Mouse (Mus musculus) heart, embryonic 12.5 days (tissue): ENCODE data around the gene Idh2. TPM values are rescaled to one million over a fixed set of nuclear protein-coding genes. Genes with fewer than 3 reads are reported as not detected.
"Not testable (repeated sequence)": the region's sequence is repeated elsewhere in the genome, so short reads cannot be mapped to it uniquely, and the experiment has no call there.

Experiments
- ATAC-seq: fragments of 200-750 bp; cut with Nextera tagmentation; 2 replicates; pipeline ENCODE4 v1.8.0; 2017; ENCODE audit warnings: moderate TSS enrichment, moderate library complexity; ENCODE audit not compliant: insufficient number of reproducible peaks, low FRiP score
- H3K27ac ChIP-seq: fragments of 300-500 bp; sonication (generic); 2 replicates; pipeline ENCODE4 v1.5.1; 2016; ENCODE audit warnings: mild to moderate bottlenecking, moderate library complexity; ENCODE audit not compliant: poor library complexity, severe bottlenecking
- H3K27me3 ChIP-seq: fragments of 300-500 bp; sonication (generic); replicated peaks from 2 replicates; pipeline ENCODE4 v1.6.1; 2016; ENCODE audit warnings: mild to moderate bottlenecking, moderate library complexity
- H3K36me3 ChIP-seq: fragments of 300-500 bp; sonication (generic); 2 replicates; pipeline ENCODE4 v1.6.1; 2016; ENCODE audit warnings: mild to moderate bottlenecking, moderate library complexity
- H3K4me1 ChIP-seq: fragments of 300-500 bp; sonication (generic); replicated peaks from 2 replicates; pipeline ENCODE4 v1.6.1; 2016; ENCODE audit warnings: mild to moderate bottlenecking
- H3K4me2 ChIP-seq: fragments of 300-500 bp; sonication (generic); 2 replicates; pipeline ENCODE4 v1.6.1; 2016; ENCODE audit warnings: mild to moderate bottlenecking, moderate library complexity
- H3K4me3 ChIP-seq: fragments of 300-500 bp; sonication (generic); 2 replicates; pipeline ENCODE4 v1.5.1; 2016; ENCODE audit warnings: mild to moderate bottlenecking
- H3K9ac ChIP-seq: fragments of 300-500 bp; sonication (generic); 2 replicates; pipeline ENCODE4 v1.6.1; 2016; ENCODE audit warnings: mild to moderate bottlenecking, moderate library complexity
- H3K9me3 ChIP-seq: fragments of 300-500 bp; sonication (generic); replicated peaks from 2 replicates; pipeline ENCODE4 v1.6.1; 2016; ENCODE audit warnings: mild to moderate bottlenecking, moderate library complexity
- whole genome bisulfite sequencing: fragments of 180-500 bp; shearing (Covaris S2); methylation state at CpG from one replicate; pipeline ENCODE4 v1.1.7; 2016; 5-methylcytosine and 5-hydroxymethylcytosine counted together
- polyA plus RNA-seq: library from polyadenylated mRNA; unstranded; fragments of >200 nt; fragmentation: Nextera tagmentation; extraction: Ambion mirVana; gene quantifications from 2 replicates; pipeline ENCODE4 v1.2.1, GENCODE M21; 2016

The Idh2 gene
- polyA plus RNA-seq, 1 experiment from 2014 or later = 1,569 TPM

GRCm38 (mm10) chr7:80143331-80144273, 28.4 kb upstream of the Idh2 start:
- Histone ChIP-seq H3K36me3 (no peaks in the 10 kb centered on the region), H3K27ac (no peak overlapping the region), H3K4me1 (peaks cover 13% of the 10 kb centered on the region; the same call in 1 of the 2 replicates), H3K4me2 (0 out of 2 replicates have a peak overlapping the region, but pooled peaks have one; percentile 13), H3K9me3 (no peaks in the 10 kb centered on the region), H3K4me3 (no peak overlapping the region), H3K9ac (0 out of 2 replicates have a peak overlapping the region, but pooled peaks have one; percentile 17), H3K27me3 (0 out of 2 replicates have a peak, but pooled peaks cover 4% of the 10 kb centered on the region)
- no peak for ATAC-seq
- 27% methylated on average over 22 of the region's 22 CpGs for WGBS

- H3K27me3 ChIP-seq = 0 out of 2 replicates have a peak, but pooled peaks cover 4% of the 10 kb centered on the region
- H3K4me1 ChIP-seq = peaks cover 13% of the 10 kb centered on the region; the same call in 1 of the 2 replicates
- H3K9me3 ChIP-seq = peaks cover 14% of the 10 kb centered on the region
- H3K36me3 ChIP-seq = no peaks in the 10 kb centered on the region
- no peak overlapping the region for H3K9ac ChIP-seq
- whole genome bisulfite sequencing = 16% methylated on average over 9 of the region's 9 CpGs
- H3K4me2 ChIP-seq = no peak overlapping the region
- H3K27ac ChIP-seq = no peak overlapping the region
- ATAC-seq = 0 out of 2 replicates have a peak, but pooled peaks have one; percentile 27
- H3K4me3 ChIP-seq = no peak overlapping the region
Measured at GRCm38 (mm10) chr7:80140815-80141214, 25.6 kb upstream of the Idh2 start.

DNA sequence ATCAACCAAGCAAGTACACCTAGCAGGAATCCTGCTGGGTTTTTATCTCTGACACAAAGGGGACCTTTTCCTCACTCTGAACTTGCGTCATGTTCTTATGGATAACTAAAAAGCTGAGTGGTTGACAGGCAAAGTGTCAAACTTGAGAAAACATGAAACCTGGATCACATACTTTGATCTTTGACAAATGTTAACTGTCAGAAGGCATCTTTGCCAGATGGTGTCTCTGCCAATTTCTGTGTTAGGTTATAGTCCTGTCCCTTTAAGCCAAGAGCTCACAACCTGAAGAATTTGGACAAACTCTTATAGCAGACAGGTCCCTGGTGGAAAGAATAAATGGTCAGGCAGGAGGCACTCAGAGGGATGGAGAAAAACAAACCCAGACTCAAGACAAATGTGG, 23.2 kb upstream of the Idh2 start:
- no peak overlapping the region for H3K4me2 ChIP-seq
- no peak overlapping the region for H3K27ac ChIP-seq
- WGBS = 69% methylated on average over 1 of the region's 1 CpGs
- no peak overlapping the region for H3K9ac ChIP-seq
- no peak overlapping the region for H3K4me3 ChIP-seq
- no peaks in the 10 kb centered on the region for H3K36me3 ChIP-seq
- H3K4me1 ChIP-seq = peaks cover 22% of the 10 kb centered on the region
- no peaks in the 10 kb centered on the region for H3K27me3 ChIP-seq
- no peak for ATAC-seq
- H3K9me3 ChIP-seq = peaks cover 14% of the 10 kb centered on the region

DNA sequence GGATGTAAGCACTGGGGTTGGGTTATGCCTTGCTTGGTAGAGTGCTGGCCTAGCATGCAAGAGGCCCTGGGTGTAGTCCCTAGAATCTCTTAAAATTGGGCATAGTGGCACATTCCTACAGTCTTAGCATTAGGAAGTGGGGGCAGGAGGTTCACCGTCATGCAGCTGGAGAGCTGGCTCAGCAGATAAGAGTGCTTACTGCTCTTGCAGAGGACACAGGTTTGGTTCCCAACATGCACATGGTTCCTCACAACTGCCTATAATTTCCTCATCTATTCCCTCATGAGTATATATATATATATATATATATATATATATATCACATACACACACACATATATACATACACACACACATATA, 20.0 kb upstream of the Idh2 start:
- no peak for ATAC-seq
- H3K4me1 ChIP-seq = peaks cover 24% of the 10 kb centered on the region
- H3K9ac ChIP-seq = no peak overlapping the region
- H3K36me3 ChIP-seq = no peaks in the 10 kb centered on the region
- no peak overlapping the region for H3K4me3 ChIP-seq
- WGBS = 19% methylated on average over 1 of the region's 1 CpGs
- H3K27me3 ChIP-seq = no peaks in the 10 kb centered on the region
- H3K9me3 ChIP-seq = peaks cover 14% of the 10 kb centered on the region
- H3K4me2 ChIP-seq = no peak overlapping the region
- peak overlapping the region; percentile 84 for H3K27ac ChIP-seq

DNA sequence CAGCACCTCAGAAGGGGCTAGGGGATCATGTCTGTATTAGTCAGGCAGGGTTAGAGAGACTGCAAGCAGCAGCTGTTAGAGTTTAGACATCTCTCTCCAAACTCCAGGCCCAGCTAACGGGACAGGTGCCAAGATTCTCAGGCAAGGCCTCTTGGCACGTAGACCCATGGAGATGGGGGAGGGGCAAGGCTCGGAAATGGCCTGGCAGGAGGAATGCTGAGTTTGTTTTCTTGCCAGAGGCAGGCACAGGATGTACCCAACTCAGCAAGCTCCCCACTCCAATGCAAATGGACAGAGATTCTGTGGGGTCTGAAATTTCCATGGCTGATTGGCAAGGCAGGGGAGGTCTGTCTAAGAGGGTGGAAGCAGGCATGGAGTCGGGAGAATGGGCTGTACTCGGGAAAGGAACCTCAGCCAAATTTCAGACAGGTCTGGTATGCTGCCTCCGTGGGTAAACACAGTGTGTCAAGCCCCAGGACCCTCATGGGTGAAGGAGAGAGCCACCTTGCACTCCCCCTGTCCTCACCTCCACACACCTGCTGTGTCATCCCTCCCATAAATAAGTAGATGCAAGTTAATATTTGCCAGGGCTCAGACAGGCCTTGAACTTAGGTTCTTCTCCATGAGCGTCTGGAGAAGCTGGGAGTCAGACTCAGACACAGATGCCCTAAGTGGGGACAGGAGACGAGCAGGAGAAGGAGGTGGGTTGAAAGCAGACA, 19.4 kb upstream of the Idh2 start:
- H3K4me2 ChIP-seq = peak overlapping the region; percentile 24
- peaks cover 29% of the 10 kb centered on the region for H3K4me1 ChIP-seq
- no peak overlapping the region for H3K9ac ChIP-seq
- H3K27me3 ChIP-seq = no peaks in the 10 kb centered on the region
- H3K36me3 ChIP-seq = no peaks in the 10 kb centered on the region
- 25% methylated on average over 8 of the region's 8 CpGs for WGBS
- peak overlapping the region; percentile 84 for H3K27ac ChIP-seq
- H3K9me3 ChIP-seq = peaks cover 14% of the 10 kb centered on the region
- ATAC-seq = peak; percentile 53
- no peak overlapping the region for H3K4me3 ChIP-seq

GRCm38 (mm10) chr7:80132541-80132940, 17.3 kb upstream of the Idh2 start:
- Histone ChIP-seq H3K4me2 (no peak overlapping the region), H3K9me3 (peaks cover 12% of the 10 kb centered on the region), H3K4me3 (no peak overlapping the region), H3K4me1 (peaks cover 35% of the 10 kb centered on the region), H3K9ac (no peak overlapping the region), H3K27ac (no peak overlapping the region), H3K36me3 (no peaks in the 10 kb centered on the region), H3K27me3 (no peaks in the 10 kb centered on the region)
- ATAC-seq = no peak
- 56% methylated on average over 9 of the region's 9 CpGs for WGBS

GRCm38 (mm10) chr7:80131315-80131714, 16.1 kb upstream of the Idh2 start:
- not testable (repeated sequence) for H3K4me2 ChIP-seq, H3K9me3 ChIP-seq, H3K9ac ChIP-seq, H3K4me3 ChIP-seq, ATAC-seq, H3K36me3 ChIP-seq, H3K27me3 ChIP-seq
- Histone ChIP-seq H3K27ac (peak overlapping the region; percentile 95), H3K4me1 (peaks cover 35% of the 10 kb centered on the region)
- 72% methylated on average over 7 of the region's 7 CpGs for WGBS

- Histone ChIP-seq H3K4me3 (no peak overlapping the region), H3K27ac (peak overlapping the region; percentile 95), H3K9me3 (no peaks in the 10 kb centered on the region), H3K9ac (0 out of 2 replicates have a peak overlapping the region, but pooled peaks have one; percentile 39), H3K36me3 (no peaks in the 10 kb centered on the region), H3K4me2 (peak overlapping the region; percentile 43), H3K27me3 (no peaks in the 10 kb centered on the region), H3K4me1 (peaks cover 35% of the 10 kb centered on the region)
- ATAC-seq = peak; percentile 68
- 28% methylated on average over 12 of the region's 12 CpGs for WGBS
Measured at GRCm38 (mm10) chr7:80130344-80131055, 15.3 kb upstream of the Idh2 start.

DNA sequence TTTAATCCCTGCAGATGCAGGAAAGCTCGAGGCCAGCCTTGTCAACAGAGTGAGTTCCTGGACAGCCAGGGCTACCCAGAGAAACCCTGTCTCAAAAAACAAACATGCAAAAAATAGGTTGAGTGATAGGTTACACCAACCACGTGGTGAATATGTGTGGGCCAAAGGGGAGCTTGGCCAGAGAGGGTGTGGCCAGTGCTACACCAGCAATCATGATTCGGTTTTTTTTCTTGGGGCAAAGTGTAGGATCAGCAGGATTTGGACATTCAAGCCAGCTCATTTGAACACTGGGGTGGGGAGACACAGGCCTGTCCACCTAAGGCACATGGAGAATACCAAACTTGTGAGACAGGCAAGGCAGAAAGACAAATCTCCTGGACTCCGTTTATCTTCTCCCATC, 14.1 kb upstream of the Idh2 start:
- Histone ChIP-seq H3K36me3 (no peaks in the 10 kb centered on the region), H3K9ac (0 out of 2 replicates have a peak overlapping the region, but pooled peaks have one; percentile 39)
- no peak for ATAC-seq

GRCm38 (mm10) chr7:80123672-80124071, 8.5 kb upstream of the Idh2 start:
- H3K4me1 ChIP-seq = peaks cover 33% of the 10 kb centered on the region
- H3K9ac ChIP-seq = no peak overlapping the region
- no peaks in the 10 kb centered on the region for H3K27me3 ChIP-seq
- H3K9me3 ChIP-seq = no peaks in the 10 kb centered on the region
- H3K4me3 ChIP-seq = no peak overlapping the region
- H3K27ac ChIP-seq = no peak overlapping the region
- ATAC-seq = no peak
- WGBS = 84% methylated on average over 2 of the region's 2 CpGs
- H3K36me3 ChIP-seq = no peaks in the 10 kb centered on the region
- no peak overlapping the region for H3K4me2 ChIP-seq

More for the DNA sequence above, 14.1 kb upstream of the Idh2 start:
- no peaks in the 10 kb centered on the region for H3K27me3 ChIP-seq
- no peaks in the 10 kb centered on the region for H3K9me3 ChIP-seq
- H3K4me1 ChIP-seq = peaks cover 26% of the 10 kb centered on the region
- H3K4me3 ChIP-seq = no peak overlapping the region
- H3K4me2 ChIP-seq = no peak overlapping the region
- peak overlapping the region; percentile 95 for H3K27ac ChIP-seq
- WGBS = 52% methylated on average over 4 of the region's 4 CpGs
